Mouse (Mus musculus) myocyte (in vitro differentiated cells): ENCODE measurements at regions not wholly inside any gene's neighbourhood (a gene's known extent, or its start where the extent isn't known, plus 50 kb on each side); places are given as distances from the start of the nearest gene placed in this dataset.

Source experiments
- H3K27me3 ChIP-seq: one replicate; pipeline ENCODE4 v1.6.1; 2011; ENCODE audit not compliant: control insufficient read depth, insufficient read depth, insufficient read length
- H3K36me3 ChIP-seq: one replicate; pipeline ENCODE4 v1.6.1; 2011; ENCODE audit not compliant: control insufficient read depth, insufficient read depth
- H3K4me2 ChIP-seq: one replicate; pipeline ENCODE4 v1.6.1; 2011; ENCODE audit warnings: low read depth, control low read depth
- H3K4me3 ChIP-seq: one replicate; pipeline ENCODE4 v1.5.1; 2011; ENCODE audit warnings: mild to moderate bottlenecking, control low read depth, moderate library complexity
- H3K79me2 ChIP-seq: one replicate; pipeline ENCODE4 v1.6.1; 2011; ENCODE audit not compliant: control insufficient read depth, insufficient read depth
- H3ac ChIP-seq: one replicate; pipeline ENCODE4 v1.6.1; 2011; ENCODE audit not compliant: control insufficient read depth, insufficient read length
- CEBPB ChIP-seq: IDR thresholded peaks from 2 replicates; pipeline ENCODE4 v1.6.1; 2011; ENCODE audit warnings: mild to moderate bottlenecking, moderate library complexity; ENCODE audit not compliant: poor library complexity, insufficient read depth, severe bottlenecking
- E2F4 ChIP-seq: IDR thresholded peaks from one replicate; pipeline ENCODE4 v1.6.1; 2011; ENCODE audit warnings: mild to moderate bottlenecking, control low read depth, moderate library complexity; ENCODE audit not compliant: insufficient read depth
- MAX ChIP-seq: IDR thresholded peaks from one replicate; pipeline ENCODE4 v1.6.1; 2011; ENCODE audit warnings: low read depth, mild to moderate bottlenecking, control low read depth
- MYOD1 ChIP-seq, 3 experiments: IDR thresholded peaks; one replicate each; pipeline ENCODE4 v1.6.1; 2011; ENCODE audit warnings: control low read depth in 2 of 3, low read depth in 2 of 3, mild to moderate bottlenecking in 2 of 3, moderate library complexity in 1 of 3; ENCODE audit not compliant: insufficient read length in 2 of 3, control insufficient read depth in 1 of 3
- MYOG ChIP-seq, 3 experiments: IDR thresholded peaks; one replicate each; pipeline ENCODE4 v1.6.1; 2011; ENCODE audit warnings: control low read depth in 2 of 3, low read depth in 2 of 3, mild to moderate bottlenecking in 2 of 3; ENCODE audit not compliant: insufficient read length in 2 of 3, control insufficient read depth in 1 of 3, insufficient read depth in 1 of 3
- POLR2A ChIP-seq: IDR thresholded peaks from one replicate; pipeline ENCODE4 v1.6.1; 2011; ENCODE audit warnings: low read depth, mild to moderate bottlenecking, control low read depth, moderate library complexity; ENCODE audit not compliant: insufficient read length
- POLR2AphosphoS2 ChIP-seq: IDR thresholded peaks from one replicate; pipeline ENCODE4 v1.6.1; 2011; ENCODE audit warnings: low read depth, control low read depth; ENCODE audit not compliant: insufficient read length
- REST ChIP-seq: IDR thresholded peaks from one replicate; pipeline ENCODE4 v1.6.1; 2011; ENCODE audit warnings: mild to moderate bottlenecking, control low read depth, moderate library complexity; ENCODE audit not compliant: insufficient read depth, insufficient read length
- SRF ChIP-seq: IDR thresholded peaks from one replicate; pipeline ENCODE4 v1.6.1; 2011; ENCODE audit warnings: low read depth; ENCODE audit not compliant: control insufficient read depth, insufficient read length
- TCF12 ChIP-seq: IDR thresholded peaks from one replicate; pipeline ENCODE4 v1.6.1; 2011; ENCODE audit warnings: mild to moderate bottlenecking, control low read depth; ENCODE audit not compliant: poor library complexity, insufficient read depth, severe bottlenecking
- TCF3 ChIP-seq: IDR thresholded peaks from one replicate; pipeline ENCODE4 v1.6.1; 2011; ENCODE audit warnings: low read depth, control low read depth; ENCODE audit not compliant: insufficient read length
- USF1 ChIP-seq: IDR thresholded peaks from one replicate; pipeline ENCODE4 v1.6.1; 2011; ENCODE audit warnings: low read depth, mild to moderate bottlenecking, control low read depth, moderate library complexity

- no peak for TF ChIP-seq POLR2A
- no peak for TF ChIP-seq TCF3
- no peak for TF ChIP-seq REST
- no peak for TF ChIP-seq TCF12
- TF ChIP-seq MYOG (IDR thresholded peaks at IDR 0.05; ENCODE audit: control insufficient read depth in 1 of 3, insufficient read depth in 1 of 3, insufficient read length in 2 of 3, low read depth in 2 of 3), result no peak
- no peak for TF ChIP-seq CEBPB
- no peak for TF ChIP-seq USF1
- TF ChIP-seq POLR2AphosphoS2, result no peak
- no peak for TF ChIP-seq MYOD1 (IDR thresholded peaks at IDR 0.05; ENCODE audit: control insufficient read depth in 1 of 3, insufficient read length in 2 of 3, low read depth in 2 of 3)
- TF ChIP-seq SRF, result no peak
- TF ChIP-seq E2F4, result no peak
- no peak for TF ChIP-seq MAX
- Histone ChIP-seq H3K27me3 (peaks cover 12% of the 10 kb centered on the region), H3K4me2 (no peak overlapping the region), H3ac (no peak overlapping the region), H3K36me3 (no peaks in the 10 kb centered on the region), H3K79me2 (no peaks in the 10 kb centered on the region), H3K4me3 (no peak overlapping the region)
These were observed 106.4 kb downstream of the Cd24a start for GRCm38 (mm10) chr10:43684247-43685033.

- Histone ChIP-seq H3K79me2 (no peaks in the 10 kb centered on the region), H3K4me2 (peak overlapping the region; percentile 82), H3K36me3 (no peaks in the 10 kb centered on the region), H3K27me3 (peaks cover 12% of the 10 kb centered on the region), H3ac (no peak overlapping the region), H3K4me3 (no peak overlapping the region)
- TF ChIP-seq SRF, result no peak
These were observed 111.3 kb downstream of the Cd24a start for GRCm38 (mm10) chr10:43689161-43689913.

GRCm38 (mm10) chr10:43689914-43690316 is 111.8 kb downstream of the Cd24a start:
- Histone ChIP-seq H3K4me2 (peak overlapping the region; percentile 82), H3ac (no peak overlapping the region), H3K36me3 (no peaks in the 10 kb centered on the region), H3K79me2 (no peaks in the 10 kb centered on the region), H3K4me3 (no peak overlapping the region), H3K27me3 (peaks cover 12% of the 10 kb centered on the region)
- TF ChIP-seq USF1 (no peak), MYOG (IDR thresholded peaks at IDR 0.05; ENCODE audit: control insufficient read depth in 1 of 3, insufficient read depth in 1 of 3, insufficient read length in 2 of 3, low read depth in 2 of 3) (no peak), POLR2A (no peak), MYOD1 (IDR thresholded peaks at IDR 0.05; ENCODE audit: control insufficient read depth in 1 of 3, insufficient read length in 2 of 3, low read depth in 2 of 3) (no peak), SRF (no peak), MAX (no peak), POLR2AphosphoS2 (no peak), E2F4 (no peak), TCF12 (no peak), REST (no peak)

GRCm38 (mm10) chr10:43693974-43694373 is 115.9 kb downstream of the Cd24a start:
- no peaks in the 10 kb centered on the region for H3K79me2 ChIP-seq
- H3K4me2 ChIP-seq, result peak overlapping the region; percentile 43
- peaks cover 8% of the 10 kb centered on the region for H3K27me3 ChIP-seq
- no peak for TF ChIP-seq MAX
- no peaks in the 10 kb centered on the region for H3K36me3 ChIP-seq
- H3ac ChIP-seq, result no peak overlapping the region
- no peak overlapping the region for H3K4me3 ChIP-seq

- peak overlapping the region; percentile 43 for H3K4me2 ChIP-seq
- TF ChIP-seq MYOD1 (IDR thresholded peaks at IDR 0.05; ENCODE audit: control insufficient read depth in 1 of 3, insufficient read length in 2 of 3, low read depth in 2 of 3), result peak in 2 of 3 experiments; percentile 25 to 71
- TF ChIP-seq MYOG (IDR thresholded peaks at IDR 0.05; ENCODE audit: control insufficient read depth in 1 of 3, insufficient read depth in 1 of 3, insufficient read length in 2 of 3, low read depth in 2 of 3), result peak in 2 of 3 experiments; percentile 22 to 55
- no peak for TF ChIP-seq TCF12
- no peak for TF ChIP-seq REST
- no peak overlapping the region for H3K4me3 ChIP-seq
- peaks cover 11% of the 10 kb centered on the region for H3K27me3 ChIP-seq
- no peaks in the 10 kb centered on the region for H3K79me2 ChIP-seq
- no peak overlapping the region for H3ac ChIP-seq
- H3K36me3 ChIP-seq, result no peaks in the 10 kb centered on the region
These were observed 116.4 kb downstream of the Cd24a start for GRCm38 (mm10) chr10:43694508-43694907.
